Mouse (Mus musculus) brown adipose tissue, adult 24 weeks (tissue): ENCODE results near the gene Gas7. TPM values are rescaled to one million over a fixed set of nuclear protein-coding genes. Genes with fewer than 3 reads are reported as not detected.

Experiments used
- H3K27ac ChIP-seq: fragments of 200-500 bp; replicated peaks from 2 replicates; pipeline ENCODE4 v1.5.1; 2012; ENCODE audit warnings: low read depth, mild to moderate bottlenecking, low read length
- H3K4me1 ChIP-seq: fragments of 200-500 bp; 2 replicates; pipeline ENCODE4 v1.6.1; 2012; ENCODE audit warnings: low read length, mixed read lengths; ENCODE audit not compliant: control insufficient read depth, insufficient read depth, insufficient read length
- H3K4me3 ChIP-seq: fragments of 200-500 bp; 2 replicates; pipeline ENCODE4 v1.5.1; 2012; ENCODE audit warnings: low read depth, mild to moderate bottlenecking, low read length, moderate library complexity; ENCODE audit not compliant: insufficient read depth
- polyA plus RNA-seq: library from polyadenylated mRNA; stranded (reverse); fragments of >200 nt; gene quantifications from 2 replicates; pipeline ENCODE4 v1.2.4, GENCODE M21; 2012; ENCODE audit not compliant: missing spikeins, insufficient read depth, insufficient read length

The Gas7 gene
- polyA plus RNA-seq, 1 experiment: 10.8 TPM

DNA sequence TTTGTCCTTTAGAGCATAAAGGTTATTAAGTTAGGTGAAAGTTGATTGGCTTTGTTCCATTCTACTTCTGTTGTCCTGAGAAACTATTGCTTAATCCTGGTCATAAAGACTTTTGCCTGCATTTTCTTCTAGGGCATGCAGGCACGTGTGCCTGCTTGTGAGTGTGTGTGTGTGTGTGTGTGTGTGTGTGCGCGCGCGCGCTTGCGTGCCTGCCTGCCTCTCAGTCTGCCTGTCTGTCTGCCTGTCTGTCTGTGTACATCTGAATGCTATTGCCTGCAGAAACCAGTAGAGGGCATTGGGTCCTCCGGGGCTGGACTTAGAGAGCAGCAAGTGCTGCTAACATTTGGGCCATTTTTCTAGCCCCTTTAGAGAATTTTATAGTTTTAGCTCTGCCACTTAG is 59.2 kb downstream of the Gas7 start:
- H3K27ac ChIP-seq: no peak overlapping the region
- no peak overlapping the region for H3K4me3 ChIP-seq
- H3K4me1 ChIP-seq: 0 out of 2 replicates have a peak, but pooled peaks cover 2% of the 10 kb centered on the region

DNA sequence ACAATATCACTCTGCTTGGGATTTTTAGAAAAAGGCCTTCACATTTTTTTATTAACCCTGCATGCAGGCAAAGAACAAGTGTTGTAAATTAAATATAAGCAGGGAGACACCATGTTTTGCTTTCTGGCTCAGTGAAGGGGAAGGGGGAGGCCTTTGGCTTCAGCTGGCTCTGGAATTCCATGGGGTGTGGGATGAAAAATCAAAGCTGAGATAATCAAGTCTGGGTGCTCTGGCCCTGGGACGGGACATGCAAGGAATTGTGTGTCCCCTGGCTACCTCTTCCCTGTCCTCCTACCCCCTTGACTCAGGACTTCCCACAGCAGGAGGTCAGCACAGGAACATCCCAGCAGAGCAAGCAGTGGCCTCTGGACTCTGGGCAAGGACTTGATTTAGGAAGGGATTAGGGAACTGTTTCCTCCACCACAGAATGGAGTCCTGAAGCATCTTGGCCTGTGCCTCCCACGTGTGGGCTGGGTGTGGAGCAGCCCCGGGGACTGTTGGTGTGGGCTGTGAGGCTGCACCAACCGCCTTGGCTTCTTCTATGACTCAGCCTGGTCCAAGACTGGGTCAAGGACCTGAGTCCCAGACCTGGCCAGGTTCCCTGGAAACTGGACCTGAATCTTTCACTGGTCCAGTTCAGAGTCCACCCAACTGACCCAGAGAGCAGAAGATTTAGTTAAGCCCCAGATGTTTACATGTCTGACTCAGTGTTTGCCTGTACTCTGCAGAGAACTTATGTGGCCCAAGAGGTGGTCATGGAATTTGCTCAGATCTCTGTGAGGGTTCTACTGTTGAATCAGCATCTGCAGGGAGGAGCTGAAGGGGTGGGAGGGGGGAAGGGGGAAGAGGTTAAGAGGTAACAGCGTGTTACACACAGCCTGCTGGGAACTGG is 60.0 kb downstream of the Gas7 start:
- H3K27ac ChIP-seq: no peak overlapping the region
- 0 out of 2 replicates have a peak, but pooled peaks cover 2% of the 10 kb centered on the region for H3K4me1 ChIP-seq
- H3K4me3 ChIP-seq: no peak overlapping the region

GRCm38 (mm10) chr11:67515912-67516305 is 60.7 kb downstream of the Gas7 start:
- H3K4me3 ChIP-seq: no peak overlapping the region
- H3K4me1 ChIP-seq: 0 out of 2 replicates have a peak, but pooled peaks cover 2% of the 10 kb centered on the region
- H3K27ac ChIP-seq: peak overlapping the region; percentile 1; the same call in 1 of the 2 replicates

- Histone ChIP-seq H3K4me1 (0 out of 2 replicates have a peak, but pooled peaks cover 2% of the 10 kb centered on the region), H3K4me3 (no peak overlapping the region), H3K27ac (no peak overlapping the region)
Measured at GRCm38 (mm10) chr11:67517748-67518147, 62.5 kb downstream of the Gas7 start.

GRCm38 (mm10) chr11:67518985-67519384 is 63.7 kb downstream of the Gas7 start:
- Histone ChIP-seq H3K4me1 (0 out of 2 replicates have a peak, but pooled peaks cover 2% of the 10 kb centered on the region), H3K27ac (no peak overlapping the region), H3K4me3 (no peak overlapping the region)

DNA sequence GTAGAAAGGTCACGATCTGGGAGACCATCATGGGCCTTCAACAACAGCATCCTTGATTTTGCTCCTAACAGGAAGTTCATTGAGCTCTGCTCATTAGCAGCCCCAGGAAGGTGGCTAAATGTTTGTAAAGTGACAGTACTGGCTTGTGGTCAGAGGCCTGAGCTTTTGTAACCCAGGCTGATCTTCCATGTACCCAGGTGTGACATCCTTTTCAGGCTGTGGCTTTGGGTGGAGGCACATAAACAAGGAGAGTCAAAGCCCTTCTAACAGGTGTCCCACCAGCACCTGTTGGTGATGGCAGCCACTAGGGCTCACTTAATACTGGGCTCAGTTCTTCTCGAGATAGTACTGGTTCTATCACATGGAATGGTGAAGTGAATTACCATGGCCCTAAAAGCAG is 67.4 kb downstream of the Gas7 start:
- Histone ChIP-seq H3K4me1 (peaks cover 7% of the 10 kb centered on the region; the same call in 1 of the 2 replicates), H3K4me3 (no peak overlapping the region), H3K27ac (no peak overlapping the region)

- peaks cover 7% of the 10 kb centered on the region; the same call in 1 of the 2 replicates for H3K4me1 ChIP-seq
- no peak overlapping the region for H3K27ac ChIP-seq
- H3K4me3 ChIP-seq: no peak overlapping the region
Measured at GRCm38 (mm10) chr11:67523806-67524205, 68.6 kb downstream of the Gas7 start.

DNA sequence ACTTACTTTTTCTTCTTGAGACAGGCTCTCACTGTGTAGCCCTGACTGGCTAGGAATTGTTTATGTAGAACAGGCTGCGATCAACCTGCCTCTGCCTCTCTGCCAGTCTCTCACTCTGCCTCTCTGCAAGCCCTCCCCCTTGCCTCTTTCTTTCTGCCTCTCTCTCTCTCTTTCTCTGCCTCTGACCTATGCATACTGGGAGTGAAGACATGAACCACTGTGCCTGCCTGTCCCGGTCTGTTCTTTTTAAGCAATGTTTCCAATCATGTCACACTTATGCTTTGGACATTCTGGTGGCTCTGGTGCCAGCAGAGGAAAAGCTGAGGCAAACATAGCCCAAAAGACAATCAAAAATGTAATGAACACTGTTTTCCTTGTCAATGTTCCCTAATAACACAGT is 69.5 kb downstream of the Gas7 start:
- Histone ChIP-seq H3K4me1 (peaks cover 7% of the 10 kb centered on the region; the same call in 1 of the 2 replicates), H3K4me3 (no peak overlapping the region), H3K27ac (no peak overlapping the region)

DNA sequence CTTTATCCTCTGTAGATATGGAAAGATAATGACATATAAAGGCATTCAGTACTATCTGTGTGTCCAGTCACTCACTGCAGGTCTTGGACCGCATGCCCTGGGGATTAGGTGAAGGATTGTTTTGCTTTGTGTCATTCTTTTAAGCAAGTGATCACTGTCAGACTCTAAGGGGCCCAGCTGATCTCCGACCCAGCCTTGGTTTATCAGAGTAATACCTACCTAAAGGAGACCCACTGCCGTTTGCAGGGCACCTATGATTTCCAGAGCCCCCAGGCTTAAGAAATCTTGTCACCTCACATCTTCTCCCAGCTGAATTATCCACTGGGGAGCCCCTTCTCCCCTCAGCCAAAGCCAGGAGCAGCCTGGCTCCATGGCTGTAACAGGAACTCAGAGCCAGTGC is 70.6 kb downstream of the Gas7 start:
- peaks cover 7% of the 10 kb centered on the region; the same call in 1 of the 2 replicates for H3K4me1 ChIP-seq
- no peak overlapping the region for H3K4me3 ChIP-seq
- H3K27ac ChIP-seq: no peak overlapping the region

DNA sequence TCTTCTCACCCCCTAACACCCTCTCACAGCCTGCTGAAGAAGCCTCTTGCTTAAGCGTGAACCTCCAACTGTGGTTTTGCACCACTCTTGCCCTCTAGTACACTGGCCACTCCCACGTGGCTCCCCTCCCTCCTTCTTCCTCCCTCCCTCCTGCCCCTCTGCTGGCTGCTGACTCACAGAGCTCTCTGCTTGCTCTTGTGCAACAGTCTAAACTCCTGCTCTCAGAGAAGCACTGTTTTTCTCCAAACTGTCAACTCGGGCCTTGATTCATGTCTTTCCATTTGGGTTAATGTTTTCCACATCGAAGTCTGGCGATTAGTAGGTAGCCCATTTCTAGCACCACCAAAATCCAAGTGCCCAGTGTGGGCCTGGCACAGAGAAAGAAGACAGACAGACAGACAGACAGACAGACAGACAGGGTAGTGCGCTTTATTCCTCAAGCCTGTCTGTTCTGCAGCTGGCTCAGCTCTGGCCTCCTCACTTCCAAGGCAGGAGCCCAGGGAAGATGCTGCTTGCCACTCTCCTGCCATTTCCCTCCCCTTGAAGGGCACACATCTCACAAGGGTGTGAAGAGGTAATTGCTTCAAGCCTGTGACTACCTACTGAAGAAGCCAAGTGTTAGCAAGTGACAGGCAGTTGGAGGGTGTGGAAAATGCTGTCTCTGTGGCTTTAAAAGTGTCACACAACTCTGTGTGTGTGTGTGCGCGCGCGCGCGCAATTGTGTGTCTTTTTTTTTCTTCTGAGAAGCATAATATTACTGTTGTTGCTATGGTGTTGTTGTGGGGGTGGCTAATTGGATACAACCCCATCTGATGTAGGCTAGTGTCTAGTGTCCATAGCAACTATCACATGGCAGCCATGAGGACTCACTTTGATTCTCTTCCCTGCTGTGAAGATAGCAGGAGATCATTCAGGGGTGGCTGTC is 71.6 kb downstream of the Gas7 start:
- peaks cover 7% of the 10 kb centered on the region; the same call in 1 of the 2 replicates for H3K4me1 ChIP-seq
- no peak overlapping the region for H3K4me3 ChIP-seq
- peak overlapping the region; percentile 66 for H3K27ac ChIP-seq

- H3K4me1 ChIP-seq: peaks cover 4% of the 10 kb centered on the region; the same call in 1 of the 2 replicates
- no peak overlapping the region for H3K27ac ChIP-seq
- H3K4me3 ChIP-seq: no peak overlapping the region
Measured at GRCm38 (mm10) chr11:67531286-67531685, 76.0 kb downstream of the Gas7 start.

GRCm38 (mm10) chr11:67531926-67532565 is 76.8 kb downstream of the Gas7 start:
- no peak overlapping the region for H3K27ac ChIP-seq
- no peak overlapping the region for H3K4me3 ChIP-seq
- 0 out of 2 replicates have a peak, but pooled peaks cover 1% of the 10 kb centered on the region for H3K4me1 ChIP-seq

GRCm38 (mm10) chr11:67532728-67533127 is 77.5 kb downstream of the Gas7 start:
- Histone ChIP-seq H3K4me1 (no peaks in the 10 kb centered on the region), H3K27ac (no peak overlapping the region; the same call in 1 of the 2 replicates), H3K4me3 (no peak overlapping the region)

DNA sequence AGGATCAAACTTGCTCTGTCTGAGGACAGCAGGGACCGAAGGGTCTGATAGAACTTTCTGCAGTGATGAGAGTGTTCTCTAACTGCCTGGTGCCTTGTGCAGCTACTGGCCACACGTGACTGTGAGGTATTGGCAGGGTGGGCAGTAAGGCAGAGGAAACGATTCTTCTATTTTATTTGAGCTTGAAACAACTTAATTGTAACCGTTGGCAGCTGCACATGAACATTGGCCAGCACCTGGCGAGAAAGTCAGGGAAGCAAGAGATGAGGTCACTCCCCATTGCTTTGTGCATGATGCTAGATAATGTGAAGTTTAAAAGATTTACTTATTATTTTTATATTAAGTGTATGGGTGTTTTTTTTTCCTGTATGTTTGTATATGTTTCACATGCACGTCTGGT is 77.9 kb downstream of the Gas7 start:
- Histone ChIP-seq H3K4me1 (no peaks in the 10 kb centered on the region), H3K27ac (no peak overlapping the region; the same call in 1 of the 2 replicates), H3K4me3 (no peak overlapping the region)
